Mouse (Mus musculus): ENCODE results near the gene Cntn5. TPM values are rescaled to one million over a fixed set of nuclear protein-coding genes. Genes with fewer than 3 reads are reported as not detected.

Gene Cntn5
- total RNA-seq, 1 experiment from 2014 or later: not detected

DNA sequence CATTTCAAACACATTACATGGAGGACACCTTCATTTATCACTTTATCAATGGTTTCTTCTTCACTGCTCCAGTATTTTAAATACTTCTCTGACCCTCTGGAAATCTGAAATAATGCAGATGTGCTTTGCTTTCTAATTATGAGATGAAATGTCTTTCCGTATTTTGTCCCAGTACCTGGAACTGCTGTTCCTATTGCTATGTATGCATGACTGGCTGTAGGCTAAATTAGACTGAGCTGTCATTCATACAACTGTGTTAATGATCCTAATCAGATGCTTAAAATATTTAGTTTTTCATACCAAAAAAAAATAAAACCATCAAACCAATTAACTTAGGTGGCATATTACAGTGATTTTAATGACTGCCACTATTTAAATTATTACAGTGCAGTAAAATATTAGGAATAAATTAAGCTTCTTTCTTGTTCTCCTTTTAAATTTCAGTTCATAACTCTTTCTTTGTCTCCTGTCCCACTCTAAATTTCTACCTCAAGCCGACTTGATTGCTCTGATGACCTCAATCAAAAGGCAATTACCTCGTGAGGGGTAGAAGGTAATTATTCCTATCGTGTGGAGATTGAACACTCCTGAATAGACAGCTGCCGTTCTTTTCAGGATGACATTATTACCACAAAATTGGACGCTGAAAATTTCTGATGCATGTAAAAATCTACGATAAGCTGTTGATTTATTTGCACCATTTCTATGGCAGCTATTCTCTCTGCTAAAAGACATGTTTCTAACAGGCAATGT lies 378.5 kb downstream of the Cntn5 start:
- ATAC-seq (replicated peaks in 1 of 2; ENCODE audit: insufficient read depth in 1 of 2, low FRiP score in 2 of 2, low TSS enrichment in 1 of 2, low read depth in 1 of 2, poor library complexity in 2 of 2, severe bottlenecking in 2 of 2): no peak

DNA sequence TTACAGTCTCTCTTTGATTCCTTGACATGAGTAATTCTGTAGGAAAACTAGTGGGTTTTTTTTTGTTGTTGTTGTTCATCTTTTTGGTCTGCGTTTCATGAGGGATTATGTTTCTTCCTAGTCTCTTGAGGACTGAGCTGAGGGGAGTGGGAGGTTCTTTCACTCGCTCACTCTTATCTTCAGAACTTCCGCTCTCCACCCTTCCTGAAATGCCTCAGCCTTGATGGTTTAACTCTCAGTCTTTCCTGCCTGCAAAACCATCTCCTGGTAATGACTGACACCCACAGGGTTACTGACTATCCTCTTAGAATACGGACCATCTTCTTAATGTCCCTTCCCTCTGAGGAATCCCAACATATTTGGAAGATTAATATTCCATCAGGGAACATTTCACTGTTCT lies 382.0 kb downstream of the Cntn5 start:
- ATAC-seq (replicated peaks in 1 of 2; ENCODE audit: insufficient read depth in 1 of 2, low FRiP score in 2 of 2, low TSS enrichment in 1 of 2, low read depth in 1 of 2, poor library complexity in 2 of 2, severe bottlenecking in 2 of 2): no peak

DNA sequence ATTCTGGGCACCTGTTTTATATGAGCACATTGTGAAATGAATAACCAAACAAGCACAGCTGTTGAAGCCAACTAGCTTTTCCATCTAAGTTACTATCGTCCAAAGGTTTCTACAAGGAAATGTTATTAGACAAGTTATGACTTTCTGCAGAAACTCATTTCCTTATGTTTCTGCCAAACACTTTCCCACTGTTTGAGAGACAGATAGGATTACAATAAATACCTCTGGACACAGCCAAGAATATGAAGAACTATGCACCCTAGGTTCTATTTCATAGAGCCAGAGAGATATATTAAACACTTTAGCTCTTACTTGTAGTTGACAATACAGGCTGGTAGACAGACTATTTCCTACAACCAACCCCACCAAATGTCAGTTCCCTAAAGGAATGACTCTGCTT lies 383.5 kb downstream of the Cntn5 start:
- ATAC-seq (replicated peaks in 1 of 2; ENCODE audit: insufficient read depth in 1 of 2, low FRiP score in 2 of 2, low TSS enrichment in 1 of 2, low read depth in 1 of 2, poor library complexity in 2 of 2, severe bottlenecking in 2 of 2): no peak

DNA sequence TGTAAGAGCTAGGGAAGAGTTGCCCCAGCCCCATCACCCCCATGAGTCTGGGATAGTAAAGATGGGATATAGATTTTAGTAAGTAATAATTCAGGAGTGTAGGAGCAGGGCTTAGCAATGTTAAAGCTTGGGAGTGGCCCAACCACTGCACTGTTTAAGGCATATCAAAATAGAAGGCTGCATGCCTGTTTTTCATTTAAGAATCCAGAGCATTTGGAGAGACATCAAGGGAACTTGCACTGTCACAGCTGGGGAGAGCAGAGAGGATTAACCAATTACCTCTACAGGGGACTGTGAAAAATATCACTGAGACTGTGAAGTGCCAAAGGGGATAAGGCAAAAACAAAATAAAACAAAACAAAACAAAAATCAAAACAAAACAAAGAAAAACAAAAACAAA lies 412.3 kb downstream of the Cntn5 start:
- no peak for ATAC-seq (replicated peaks in 1 of 2; ENCODE audit: insufficient read depth in 1 of 2, low FRiP score in 2 of 2, low TSS enrichment in 1 of 2, low read depth in 1 of 2, poor library complexity in 2 of 2, severe bottlenecking in 2 of 2)

DNA sequence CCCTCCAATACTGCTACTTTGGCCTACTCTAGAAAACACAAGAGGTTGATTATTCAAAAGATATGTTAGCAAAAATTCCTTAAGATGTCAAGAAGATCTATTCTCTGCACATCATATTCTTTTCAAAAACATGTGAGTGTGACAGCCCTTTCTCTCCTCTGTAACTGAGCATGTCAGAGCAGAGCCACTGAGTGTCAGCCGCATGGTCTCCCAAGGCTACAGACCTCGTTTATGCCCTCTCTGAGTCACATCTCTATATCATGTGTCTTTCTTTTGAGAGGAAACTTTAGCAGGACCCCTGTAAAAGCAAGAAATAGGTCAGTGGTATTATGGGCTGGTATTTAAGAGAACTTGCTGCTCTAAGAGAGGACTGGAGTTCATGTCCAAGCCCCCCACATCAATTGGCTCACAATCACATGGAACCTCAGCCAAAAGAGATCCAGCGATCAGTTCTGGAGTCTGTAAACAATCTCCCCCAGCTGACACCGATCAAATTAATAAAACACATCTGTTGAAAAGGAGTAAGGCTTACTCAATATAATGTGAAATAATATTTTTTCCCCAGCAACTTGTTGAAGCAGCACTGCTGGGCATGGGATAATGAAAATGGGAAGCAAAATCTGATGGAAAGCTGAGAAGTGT lies 433.0 kb downstream of the Cntn5 start:
- ATAC-seq (replicated peaks in 1 of 2; ENCODE audit: insufficient read depth in 1 of 2, low FRiP score in 2 of 2, low TSS enrichment in 1 of 2, low read depth in 1 of 2, poor library complexity in 2 of 2, severe bottlenecking in 2 of 2): no peak

DNA sequence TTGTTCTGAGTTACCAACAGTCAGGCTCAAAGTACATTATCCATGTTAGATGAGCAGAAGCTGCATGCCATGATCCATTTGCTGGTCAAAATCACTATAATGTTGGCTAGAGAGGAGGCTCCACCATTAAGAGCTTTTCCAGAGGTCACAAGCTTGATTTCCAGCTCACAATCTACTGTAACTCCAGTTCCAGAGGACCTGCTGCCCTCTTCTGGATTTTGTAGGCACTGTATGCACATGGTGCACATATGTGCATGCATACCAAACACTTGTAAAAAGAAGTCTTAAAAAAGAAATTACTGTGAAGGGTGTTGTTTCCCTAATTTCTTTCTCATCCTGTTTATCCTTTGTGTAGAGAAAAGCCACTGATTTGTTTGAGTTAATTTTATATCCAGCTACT lies 439.8 kb downstream of the Cntn5 start:
- ATAC-seq (replicated peaks in 1 of 2; ENCODE audit: insufficient read depth in 1 of 2, low FRiP score in 2 of 2, low TSS enrichment in 1 of 2, low read depth in 1 of 2, poor library complexity in 2 of 2, severe bottlenecking in 2 of 2): no peak

DNA sequence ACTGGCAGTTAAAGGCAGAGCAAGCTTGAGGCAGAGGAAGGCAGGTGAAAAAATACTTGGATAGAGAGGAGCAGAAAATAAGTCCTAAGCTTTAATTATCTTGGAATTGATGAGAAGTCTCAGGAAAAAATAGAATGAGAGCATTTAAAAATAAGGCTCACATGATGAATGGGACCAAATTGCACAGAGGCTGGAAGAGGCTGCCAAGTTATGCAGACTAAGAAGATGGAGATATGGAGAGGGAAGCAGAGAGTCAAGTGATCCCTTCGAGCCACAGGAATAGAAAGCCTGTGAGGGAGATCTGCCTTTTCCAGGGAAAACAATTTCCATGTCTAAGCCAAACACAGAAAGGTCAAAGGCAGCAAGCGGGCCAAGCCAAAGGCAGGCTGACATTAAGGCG lies 446.7 kb downstream of the Cntn5 start:
- ATAC-seq (replicated peaks in 1 of 2; ENCODE audit: insufficient read depth in 1 of 2, low FRiP score in 2 of 2, low TSS enrichment in 1 of 2, low read depth in 1 of 2, poor library complexity in 2 of 2, severe bottlenecking in 2 of 2): no peak

DNA sequence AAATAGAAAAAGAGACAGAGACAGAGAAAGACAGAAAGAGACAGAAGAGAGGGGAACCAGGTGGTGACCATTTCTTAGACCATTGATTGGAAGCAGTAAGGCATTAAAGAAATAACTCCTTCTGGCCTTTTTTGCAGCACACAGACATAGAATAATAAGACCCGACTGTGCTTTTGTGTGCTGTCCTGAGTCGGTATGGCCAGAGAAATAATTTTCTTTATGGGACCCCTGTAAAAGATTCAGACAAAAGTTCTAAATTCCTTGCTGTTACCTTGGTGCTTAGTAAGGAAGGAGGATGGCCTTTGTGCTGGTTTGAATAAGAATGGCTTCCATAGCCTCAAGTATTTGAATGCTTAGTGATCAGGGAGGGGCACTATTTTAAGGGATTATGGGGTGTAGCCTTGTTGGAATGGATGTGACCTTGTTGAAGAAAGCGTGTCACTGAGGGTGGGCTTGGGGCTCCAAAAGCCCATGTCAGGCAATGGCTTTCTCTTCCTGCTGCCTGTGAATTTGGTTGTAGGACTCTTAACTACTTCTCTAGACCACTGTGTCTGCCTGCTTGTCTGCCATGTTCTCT lies 455.5 kb downstream of the Cntn5 start:
- no peak for ATAC-seq (replicated peaks in 1 of 2; ENCODE audit: insufficient read depth in 1 of 2, low FRiP score in 2 of 2, low TSS enrichment in 1 of 2, low read depth in 1 of 2, poor library complexity in 2 of 2, severe bottlenecking in 2 of 2)

DNA sequence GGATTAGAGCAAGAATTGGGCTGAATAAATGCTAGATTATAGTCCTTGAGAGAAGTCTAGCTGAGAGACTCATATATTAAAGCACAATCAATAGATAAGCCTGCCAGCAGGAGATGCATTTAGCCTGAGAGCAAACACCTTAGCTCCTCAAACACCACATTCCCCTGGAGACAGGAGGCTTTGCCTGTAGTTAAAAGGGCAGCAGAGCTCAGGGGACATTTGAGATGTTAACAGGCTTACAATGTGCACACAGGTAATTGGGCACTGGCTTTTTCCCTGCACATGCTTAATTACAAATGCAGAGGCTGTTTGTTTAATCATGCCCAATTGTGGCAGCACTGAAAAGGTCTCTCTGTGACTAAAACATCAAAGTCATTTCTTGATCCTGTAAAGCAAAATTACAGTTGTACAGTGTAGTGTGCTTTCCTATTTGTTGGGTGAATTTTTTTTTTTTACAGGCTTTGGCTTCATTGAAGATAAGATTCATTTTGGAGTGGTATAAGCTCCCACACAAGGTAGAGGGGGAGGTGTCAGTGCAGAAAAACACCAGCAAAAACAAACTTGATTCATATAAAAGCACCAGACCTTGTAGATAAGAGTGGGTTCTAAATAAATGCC lies 457.2 kb downstream of the Cntn5 start:
- no peak for ATAC-seq (replicated peaks in 1 of 2; ENCODE audit: insufficient read depth in 1 of 2, low FRiP score in 2 of 2, low TSS enrichment in 1 of 2, low read depth in 1 of 2, poor library complexity in 2 of 2, severe bottlenecking in 2 of 2)

DNA sequence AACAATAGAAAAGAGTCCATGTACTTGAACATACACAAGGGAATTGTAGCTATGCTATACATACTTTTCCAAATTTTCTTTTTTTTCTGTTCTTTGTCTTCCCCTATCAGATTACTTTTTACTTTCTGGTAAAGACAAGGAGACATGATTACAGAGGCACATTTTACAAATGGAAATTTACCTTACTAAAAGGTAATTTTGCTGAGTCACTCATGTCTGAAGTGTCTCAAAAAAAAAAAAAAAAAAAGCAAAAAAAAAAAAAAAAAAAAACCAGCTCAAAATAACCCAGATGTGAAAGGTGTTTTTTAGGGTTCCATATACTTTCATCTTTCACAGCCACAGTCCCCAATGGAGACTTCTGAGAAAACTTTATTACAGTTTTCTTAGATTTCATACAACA lies 492.5 kb downstream of the Cntn5 start:
- no peak for ATAC-seq (replicated peaks in 1 of 2; ENCODE audit: insufficient read depth in 1 of 2, low FRiP score in 2 of 2, low TSS enrichment in 1 of 2, low read depth in 1 of 2, poor library complexity in 2 of 2, severe bottlenecking in 2 of 2)

DNA sequence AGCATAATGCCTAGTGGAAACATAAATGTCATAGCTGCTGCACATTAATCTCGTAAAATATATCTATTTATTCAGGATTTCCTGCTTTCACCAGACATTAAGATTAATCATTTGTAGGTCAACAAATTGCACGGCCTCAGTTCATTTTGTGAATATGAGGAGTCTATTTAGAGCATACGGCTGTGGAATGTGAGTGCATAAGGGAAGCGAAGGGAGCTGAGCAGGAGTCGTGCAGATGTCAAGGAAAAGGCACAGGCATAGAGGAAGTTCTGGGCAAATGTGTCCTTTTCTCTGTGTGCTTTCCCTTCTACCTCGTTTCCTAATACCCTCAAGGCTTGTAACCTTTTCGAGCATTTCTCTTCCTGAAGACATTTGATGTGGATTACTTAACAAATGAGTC lies 504.5 kb downstream of the Cntn5 start:
- no peak for ATAC-seq (replicated peaks in 1 of 2; ENCODE audit: insufficient read depth in 1 of 2, low FRiP score in 2 of 2, low TSS enrichment in 1 of 2, low read depth in 1 of 2, poor library complexity in 2 of 2, severe bottlenecking in 2 of 2)

DNA sequence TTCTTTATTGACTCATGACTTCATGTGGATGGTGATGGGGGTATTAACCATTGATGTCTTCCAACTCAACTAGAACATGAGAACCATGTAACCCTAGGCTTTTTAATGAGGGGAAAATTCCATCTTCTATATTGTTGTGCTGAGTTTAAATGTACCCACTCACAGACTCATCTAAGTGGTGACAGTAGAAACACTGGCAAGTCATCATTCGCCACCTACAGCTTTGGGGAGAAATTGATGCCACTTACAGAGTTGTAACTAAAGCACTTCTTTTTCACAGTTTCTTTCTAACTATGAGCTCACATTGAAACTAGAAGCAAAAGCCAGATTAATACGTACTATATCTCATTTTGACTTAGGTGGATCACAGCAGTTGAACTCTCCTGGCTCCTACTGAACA lies 514.7 kb downstream of the Cntn5 start:
- no peak for ATAC-seq (replicated peaks in 1 of 2; ENCODE audit: insufficient read depth in 1 of 2, low FRiP score in 2 of 2, low TSS enrichment in 1 of 2, low read depth in 1 of 2, poor library complexity in 2 of 2, severe bottlenecking in 2 of 2)

DNA sequence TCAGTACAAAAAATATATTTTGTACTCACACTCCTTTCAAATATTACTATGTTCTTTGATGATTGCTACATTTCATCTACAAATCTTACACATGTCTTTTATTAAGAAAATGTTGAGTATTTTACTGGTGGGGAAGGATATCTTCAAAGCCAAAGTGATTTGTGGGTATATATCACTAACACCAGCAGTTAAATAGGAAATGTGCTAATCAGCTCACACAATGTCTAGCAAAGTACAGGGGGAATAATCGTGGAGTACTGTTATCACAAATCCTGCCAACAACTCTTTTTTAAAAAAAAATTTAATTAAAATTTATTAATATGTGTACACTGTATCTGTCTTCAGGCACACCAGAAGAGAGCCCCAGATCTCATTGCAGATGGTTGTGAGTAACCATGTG lies 520.1 kb downstream of the Cntn5 start:
- ATAC-seq (replicated peaks in 1 of 2; ENCODE audit: insufficient read depth in 1 of 2, low FRiP score in 2 of 2, low TSS enrichment in 1 of 2, low read depth in 1 of 2, poor library complexity in 2 of 2, severe bottlenecking in 2 of 2): no peak

DNA sequence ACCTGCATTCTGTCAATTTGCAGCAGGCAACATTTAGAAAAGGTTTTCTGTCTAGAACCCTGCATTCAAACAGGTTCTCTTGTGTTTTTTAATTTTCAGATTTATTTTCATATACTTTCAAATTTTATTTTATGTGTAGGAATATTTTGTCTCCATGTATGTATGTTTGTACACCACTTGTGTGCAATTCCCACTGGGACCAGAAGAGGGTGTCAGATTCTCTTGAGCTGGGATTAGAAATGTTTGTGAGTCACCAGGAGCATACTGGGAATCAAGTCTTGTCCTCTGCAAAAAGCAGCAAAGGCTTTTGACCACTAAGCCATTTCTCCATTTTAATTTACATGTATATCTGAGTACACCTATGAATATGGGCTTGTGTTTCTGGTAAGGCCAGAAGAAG lies 521.4 kb downstream of the Cntn5 start:
- no peak for ATAC-seq (replicated peaks in 1 of 2; ENCODE audit: insufficient read depth in 1 of 2, low FRiP score in 2 of 2, low TSS enrichment in 1 of 2, low read depth in 1 of 2, poor library complexity in 2 of 2, severe bottlenecking in 2 of 2)

DNA sequence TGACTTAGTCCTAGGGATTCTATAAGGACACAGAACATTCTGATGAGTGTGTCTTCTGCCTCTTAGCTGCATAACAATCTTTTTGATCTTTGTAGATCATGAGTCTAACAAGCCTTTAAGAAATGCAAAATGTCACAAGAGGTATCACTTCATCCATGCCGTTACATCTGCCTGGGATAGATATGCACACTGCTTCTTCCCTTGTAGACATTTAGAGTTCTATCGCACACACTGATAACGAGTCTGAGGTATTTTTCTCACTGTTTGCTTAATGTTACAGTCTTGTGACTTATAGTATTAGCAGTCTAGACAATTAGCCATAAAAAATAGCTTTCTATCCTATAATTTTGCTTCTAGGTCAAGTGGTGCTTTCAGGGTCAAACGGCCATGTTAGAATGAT lies 522.9 kb downstream of the Cntn5 start:
- ATAC-seq (replicated peaks in 1 of 2; ENCODE audit: insufficient read depth in 1 of 2, low FRiP score in 2 of 2, low TSS enrichment in 1 of 2, low read depth in 1 of 2, poor library complexity in 2 of 2, severe bottlenecking in 2 of 2): no peak

DNA sequence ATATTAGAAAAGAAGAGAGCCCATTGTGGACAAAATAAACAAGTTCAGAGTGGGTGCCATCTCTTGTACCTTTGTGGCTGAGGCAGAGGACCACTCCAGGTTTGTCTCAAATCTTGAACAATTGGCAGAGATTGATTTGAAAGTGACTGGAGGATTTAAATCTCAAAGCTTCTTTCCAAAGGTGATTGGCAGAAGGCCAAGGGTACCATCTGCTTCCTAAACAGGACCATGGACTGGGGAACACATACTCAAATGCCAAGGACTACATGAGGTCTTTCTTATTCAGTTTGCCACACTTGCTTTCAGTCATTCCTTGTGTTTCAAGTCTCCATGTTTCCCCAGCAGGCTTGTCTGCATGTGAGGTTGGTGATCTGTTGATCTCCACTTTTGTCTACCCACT lies 528.3 kb downstream of the Cntn5 start:
- no peak for ATAC-seq (replicated peaks in 1 of 2; ENCODE audit: insufficient read depth in 1 of 2, low FRiP score in 2 of 2, low TSS enrichment in 1 of 2, low read depth in 1 of 2, poor library complexity in 2 of 2, severe bottlenecking in 2 of 2)

DNA sequence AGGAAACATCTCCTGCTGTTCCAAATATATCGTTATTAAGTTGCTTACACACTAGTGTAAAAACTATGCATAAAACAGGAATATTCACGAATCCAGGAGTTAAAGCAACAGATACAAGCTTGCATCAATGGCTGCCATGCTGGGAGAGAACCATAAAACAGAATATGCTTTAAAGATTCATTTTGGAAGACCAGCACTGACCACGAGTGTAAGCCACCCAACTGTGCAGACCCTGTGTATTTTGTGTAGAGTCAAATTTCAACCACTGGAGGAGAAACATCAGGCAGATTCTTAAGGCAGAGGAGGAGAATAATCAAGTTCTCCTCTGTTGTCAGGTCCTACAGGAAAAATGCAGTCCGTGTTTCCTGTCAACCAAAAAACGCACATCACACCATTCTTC lies 535.6 kb downstream of the Cntn5 start:
- ATAC-seq (replicated peaks in 1 of 2; ENCODE audit: insufficient read depth in 1 of 2, low FRiP score in 2 of 2, low TSS enrichment in 1 of 2, low read depth in 1 of 2, poor library complexity in 2 of 2, severe bottlenecking in 2 of 2): no peak

DNA sequence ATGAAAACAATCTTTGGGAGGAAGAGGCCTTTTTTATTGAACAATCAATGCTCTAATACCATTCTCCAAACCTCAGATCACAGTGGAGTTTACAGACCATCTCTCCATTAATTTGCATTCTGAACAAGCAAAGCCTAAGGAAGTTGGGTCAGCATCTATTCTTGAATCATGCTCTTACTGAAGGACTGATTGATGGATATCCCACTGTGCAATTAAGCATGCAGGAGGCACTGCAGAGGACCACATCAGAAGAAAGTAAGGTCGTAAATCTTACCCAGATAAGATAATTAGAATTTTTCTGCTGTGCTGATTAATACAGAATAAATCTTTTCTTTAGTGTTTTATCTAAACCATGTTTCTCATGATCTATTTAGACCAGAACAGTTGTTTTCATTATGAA lies 536.2 kb downstream of the Cntn5 start:
- ATAC-seq (replicated peaks in 1 of 2; ENCODE audit: insufficient read depth in 1 of 2, low FRiP score in 2 of 2, low TSS enrichment in 1 of 2, low read depth in 1 of 2, poor library complexity in 2 of 2, severe bottlenecking in 2 of 2): no peak
